Mouse (Mus musculus): ENCODE measurements around the gene Orc4.
"Not testable (repeated sequence)": the region's sequence is repeated elsewhere in the genome, so short reads cannot be mapped to it uniquely, and the experiment has no call there.

The Orc4 gene

GRCm38 (mm10) chr2:48950252-48950315 lies at the start of gene Orc4:
TSS of gene Orc4 (minus strand) at chr2:48950277.
- DNase-seq (ENCODE audit: low spot score in 2 of 2) = no peak

GRCm38 (mm10) chr2:48990322-48990721 lies 40.2 kb upstream of the Orc4 start:
- DNase-seq (ENCODE audit: low spot score in 2 of 2) = no peak

GRCm38 (mm10) chr2:48978920-48979319 lies 28.8 kb upstream of the Orc4 start:
- no peak for DNase-seq (ENCODE audit: low spot score in 2 of 2)

- DNase-seq (ENCODE audit: low spot score in 2 of 2) = no peak
Measured at GRCm38 (mm10) chr2:48956591-48956990, 6.5 kb upstream of the Orc4 start.

- no peak for DNase-seq (ENCODE audit: low spot score in 2 of 2)
Measured at GRCm38 (mm10) chr2:48950316-48950880, 321 bp upstream of the Orc4 start.

- DNase-seq (ENCODE audit: low spot score in 2 of 2) = peak; percentile 29 to 32
Measured at GRCm38 (mm10) chr2:48949743-48950251, 280 bp downstream of the Orc4 start.

- peak; percentile 98 to 99 for DNase-seq (ENCODE audit: low spot score in 2 of 2)
Measured at GRCm38 (mm10) chr2:48948841-48949584, 1.1 kb downstream of the Orc4 start, which contains the start of gene Mbd5. TSS of gene Mbd5 (plus strand) at chr2:48949508.

- no peak for DNase-seq (ENCODE audit: low spot score in 2 of 2)
Measured at GRCm38 (mm10) chr2:48947761-48948160, 2.3 kb downstream of the Orc4 start.

GRCm38 (mm10) chr2:48935058-48935457 lies 15.0 kb downstream of the Orc4 start:
- no peak for DNase-seq (ENCODE audit: low spot score in 2 of 2)

GRCm38 (mm10) chr2:48915832-48916231 lies 34.2 kb downstream of the Orc4 start:
- DNase-seq (ENCODE audit: low spot score in 2 of 2) = no peak

GRCm38 (mm10) chr2:48914185-48914584 lies 35.9 kb downstream of the Orc4 start:
- no peak for DNase-seq (ENCODE audit: low spot score in 2 of 2)

- DNase-seq (ENCODE audit: low spot score in 2 of 2) = no peak
Measured at GRCm38 (mm10) chr2:48908866-48909265, 41.2 kb downstream of the Orc4 start.

- no peak for DNase-seq (ENCODE audit: low spot score in 2 of 2)
Measured at GRCm38 (mm10) chr2:48895186-48895585, 54.9 kb downstream of the Orc4 start.

GRCm38 (mm10) chr2:48885945-48886344 lies 64.1 kb downstream of the Orc4 start:
- DNase-seq (ENCODE audit: low spot score in 2 of 2) = peak in 1 of 2 experiments; percentile 65

GRCm38 (mm10) chr2:48868199-48868913 lies 81.7 kb downstream of the Orc4 start:
- no peak for DNase-seq (ENCODE audit: low spot score in 2 of 2)

- not testable (repeated sequence) for DNase-seq (ENCODE audit: low spot score in 2 of 2)
Measured at GRCm38 (mm10) chr2:48865596-48865995, 84.5 kb downstream of the Orc4 start.
